Mouse (Mus musculus): ENCODE data around the gene Hfe. TPM values are rescaled to one million over a fixed set of nuclear protein-coding genes. Genes with fewer than 3 reads are reported as not detected.
"Not testable (repeated sequence)": the region's sequence is repeated elsewhere in the genome, so short reads cannot be mapped to it uniquely, and the experiment has no call there.

Hfe gene
- polyA plus RNA-seq, 1 experiment from 2014 or later, result 7.0 TPM

GRCm38 (mm10) chr13:23684295-23684945 is 26.2 kb downstream of the Hfe start:
- DNase-seq (ENCODE audit: low spot score), result peak; percentile 88
- H3K36me3 ChIP-seq (replicated peaks; ENCODE audit: control insufficient read depth, insufficient read depth); H3K27me3 ChIP-seq (ENCODE audit: control insufficient read depth, insufficient read depth, low read length); H3K9me3 ChIP-seq (ENCODE audit: control insufficient read depth, low read length): not testable (repeated sequence)
- peak overlapping the region; percentile 60 for H3K9ac ChIP-seq
- peak overlapping the region; percentile 72 for H3K4me2 ChIP-seq (replicated peaks)
- peak; percentile 1 for ATAC-seq (ENCODE audit: low FRiP score)
- peak overlapping the region; percentile 91 for H3K27ac ChIP-seq
- H3K4me3 ChIP-seq (replicated peaks; ENCODE audit: low read length), result peak overlapping the region; percentile 43
- peaks cover 18% of the 10 kb centered on the region for H3K4me1 ChIP-seq (replicated peaks; ENCODE audit: control insufficient read depth, insufficient read depth, low read length)
- under 1% methylated on average over 12 of the region's 37 CpGs for WGBS

DNA sequence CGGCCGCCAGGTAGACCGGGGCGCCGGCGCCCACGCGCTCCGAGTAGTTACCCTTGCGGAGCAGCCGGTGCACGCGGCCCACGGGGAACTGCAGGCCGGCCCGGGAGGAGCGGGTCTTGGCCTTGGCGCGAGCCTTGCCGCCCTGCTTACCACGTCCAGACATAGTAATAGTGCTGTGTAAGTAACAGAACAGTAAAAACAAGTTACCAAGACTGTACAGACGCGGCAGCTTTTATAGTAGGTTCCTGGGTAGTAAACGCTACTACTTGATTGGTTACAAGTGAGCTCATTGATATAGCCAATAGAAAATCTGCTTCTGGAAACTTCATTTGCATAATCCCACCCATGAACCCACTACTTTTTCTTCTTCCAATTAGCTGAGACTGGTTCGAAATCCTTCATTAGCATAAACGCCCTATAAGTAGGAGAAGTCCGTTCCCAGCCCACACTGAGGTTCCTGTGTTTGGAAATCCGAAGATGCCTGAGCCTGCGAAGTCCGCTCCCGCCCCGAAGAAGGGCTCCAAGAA is 26.8 kb downstream of the Hfe start, which contains the start of the genes Hist1h2ac and Hist1h2bc:
Gene Hist1h2ac, minus strand, starts transcription at position 194 of the 527 bp plus-strand sequence.
Gene Hist1h2bc, plus strand, starts transcription at position 445 of the 527 bp plus-strand sequence.
- DNase-seq (ENCODE audit: low spot score), result peak; percentile 95
- no peaks in the 10 kb centered on the region for H3K36me3 ChIP-seq (replicated peaks; ENCODE audit: control insufficient read depth, insufficient read depth)
- peak within 1 kb of the TSS; percentile 43 for H3K4me3 ChIP-seq (replicated peaks; ENCODE audit: low read length)
- no peaks in the 10 kb centered on the region for H3K27me3 ChIP-seq (ENCODE audit: control insufficient read depth, insufficient read depth, low read length)
- WGBS, result 1% methylated on average over 30 of the region's 32 CpGs
- ATAC-seq (ENCODE audit: low FRiP score), result peak; percentile 99
- H3K4me1 ChIP-seq (replicated peaks; ENCODE audit: control insufficient read depth, insufficient read depth, low read length), result peaks cover 18% of the 10 kb centered on the region
- no peaks in the 10 kb centered on the region for H3K9me3 ChIP-seq (ENCODE audit: control insufficient read depth, low read length)
- peak within 1 kb of the TSS; percentile 60 for H3K9ac ChIP-seq
- peak within 1 kb of the TSS; percentile 91 for H3K27ac ChIP-seq
- H3K4me2 ChIP-seq (replicated peaks), result peak within 1 kb of the TSS; percentile 72

GRCm38 (mm10) chr13:23682947-23683754 is 27.5 kb downstream of the Hfe start:
- not testable (repeated sequence) for H3K9me3 ChIP-seq (ENCODE audit: control insufficient read depth, low read length); H3K27me3 ChIP-seq (ENCODE audit: control insufficient read depth, insufficient read depth, low read length); H3K36me3 ChIP-seq (replicated peaks; ENCODE audit: control insufficient read depth, insufficient read depth); DNase-seq (ENCODE audit: low spot score)
- Histone ChIP-seq H3K9ac (peak overlapping the region; percentile 51), H3K4me3 (replicated peaks; ENCODE audit: low read length) (peak overlapping the region; percentile 43), H3K27ac (peak overlapping the region; percentile 91), H3K4me2 (replicated peaks) (peak overlapping the region; percentile 72), H3K4me1 (replicated peaks; ENCODE audit: control insufficient read depth, insufficient read depth, low read length) (peaks cover 18% of the 10 kb centered on the region)
- 15% methylated on average over 12 of the region's 30 CpGs for whole genome bisulfite sequencing
- peak; percentile 63; the same call in 1 of the 2 replicates for ATAC-seq (ENCODE audit: low FRiP score)

- Histone ChIP-seq H3K9ac (peak overlapping the region; percentile 51), H3K9me3 (ENCODE audit: control insufficient read depth, low read length) (no peaks in the 10 kb centered on the region), H3K4me3 (replicated peaks; ENCODE audit: low read length) (peak overlapping the region; percentile 43), H3K4me2 (replicated peaks) (peak overlapping the region; percentile 72), H3K27me3 (ENCODE audit: control insufficient read depth, insufficient read depth, low read length) (no peaks in the 10 kb centered on the region), H3K4me1 (replicated peaks; ENCODE audit: control insufficient read depth, insufficient read depth, low read length) (peaks cover 18% of the 10 kb centered on the region), H3K36me3 (replicated peaks; ENCODE audit: control insufficient read depth, insufficient read depth) (no peaks in the 10 kb centered on the region), H3K27ac (peak overlapping the region; percentile 91; the same call in 1 of the 2 replicates)
- no peak for ATAC-seq (ENCODE audit: low FRiP score)
- DNase-seq (ENCODE audit: low spot score), result no peak
- WGBS, result 71% methylated on average over 1 of the region's 1 CpGs
Measured at GRCm38 (mm10) chr13:23682623-23682946, 28.1 kb downstream of the Hfe start.

DNA sequence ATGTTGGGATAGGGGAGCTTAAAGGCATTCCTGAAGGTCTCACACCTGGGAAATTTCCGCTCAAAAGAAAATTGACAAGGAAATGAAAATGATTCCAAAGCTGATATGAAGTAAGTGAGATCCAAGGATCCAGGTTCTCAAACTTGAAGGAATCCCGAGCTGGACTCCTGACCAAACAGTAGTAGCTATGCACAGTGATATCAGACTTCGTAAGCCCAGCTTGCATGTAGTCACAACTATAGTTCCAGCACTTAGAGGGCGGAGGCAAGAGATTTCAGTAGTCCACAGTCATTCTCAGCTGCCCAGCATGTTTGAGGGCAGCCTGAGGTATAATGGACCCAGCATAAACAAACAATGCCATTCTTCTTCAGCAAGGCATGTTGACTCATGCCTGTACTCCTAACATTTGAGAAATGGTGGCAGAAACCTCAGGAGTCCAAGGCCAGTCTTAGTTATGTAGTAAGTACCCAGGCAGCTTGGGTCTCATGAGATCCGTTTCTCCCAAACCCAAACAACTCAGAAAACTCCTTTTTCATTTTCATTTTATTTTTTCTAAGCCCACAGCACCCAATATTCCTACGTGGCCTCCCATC is 28.6 kb downstream of the Hfe start:
- no peaks in the 10 kb centered on the region for H3K36me3 ChIP-seq (replicated peaks; ENCODE audit: control insufficient read depth, insufficient read depth)
- H3K27ac ChIP-seq, result no peak overlapping the region
- H3K4me1 ChIP-seq (replicated peaks; ENCODE audit: control insufficient read depth, insufficient read depth, low read length), result peaks cover 18% of the 10 kb centered on the region
- H3K9me3 ChIP-seq (ENCODE audit: control insufficient read depth, low read length), result no peaks in the 10 kb centered on the region
- H3K4me3 ChIP-seq (replicated peaks; ENCODE audit: low read length), result no peak overlapping the region
- ATAC-seq (ENCODE audit: low FRiP score), result no peak
- 87% methylated on average over 6 of the region's 6 CpGs for WGBS
- peak overlapping the region; percentile 51; the same call in 1 of the 2 replicates for H3K9ac ChIP-seq
- H3K4me2 ChIP-seq (replicated peaks), result no peak overlapping the region
- H3K27me3 ChIP-seq (ENCODE audit: control insufficient read depth, insufficient read depth, low read length), result no peaks in the 10 kb centered on the region
- DNase-seq (ENCODE audit: low spot score), result no peak

DNA sequence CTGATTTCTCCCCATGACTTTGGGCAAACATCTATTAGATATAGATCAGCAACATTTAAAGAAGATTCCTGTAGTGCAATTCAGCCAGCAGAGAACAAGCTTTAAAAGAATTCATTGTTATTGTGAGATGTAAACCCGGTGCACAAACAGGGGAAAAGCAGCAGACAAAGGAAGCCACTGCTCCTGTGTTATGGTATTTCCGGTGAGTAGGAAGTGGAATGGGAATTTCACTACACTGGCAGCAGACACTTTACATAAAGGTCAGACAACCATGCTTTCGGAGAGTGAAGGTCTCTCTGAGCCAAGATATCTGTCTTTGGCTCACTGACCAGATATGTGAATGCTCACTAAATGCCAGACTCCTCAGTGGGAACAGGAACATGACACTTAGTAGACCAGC is 48.1 kb downstream of the Hfe start:
- Histone ChIP-seq H3K9me3 (ENCODE audit: control insufficient read depth, low read length) (no peaks in the 10 kb centered on the region), H3K27ac (no peak overlapping the region), H3K4me1 (replicated peaks; ENCODE audit: control insufficient read depth, insufficient read depth, low read length) (no peaks in the 10 kb centered on the region), H3K36me3 (replicated peaks; ENCODE audit: control insufficient read depth, insufficient read depth) (no peaks in the 10 kb centered on the region), H3K4me2 (replicated peaks) (no peak overlapping the region), H3K27me3 (ENCODE audit: control insufficient read depth, insufficient read depth, low read length) (no peaks in the 10 kb centered on the region), H3K9ac (no peak overlapping the region), H3K4me3 (replicated peaks; ENCODE audit: low read length) (no peak overlapping the region)
- 70% methylated on average over 3 of the region's 3 CpGs for WGBS
- no peak for DNase-seq (ENCODE audit: low spot score)
- ATAC-seq (ENCODE audit: low FRiP score), result no peak

GRCm38 (mm10) chr13:23659636-23660366 is 50.9 kb downstream of the Hfe start:
- Histone ChIP-seq H3K9ac (no peak overlapping the region), H3K4me1 (replicated peaks; ENCODE audit: control insufficient read depth, insufficient read depth, low read length) (no peaks in the 10 kb centered on the region), H3K4me3 (replicated peaks; ENCODE audit: low read length) (no peak overlapping the region), H3K36me3 (replicated peaks; ENCODE audit: control insufficient read depth, insufficient read depth) (no peaks in the 10 kb centered on the region), H3K27ac (no peak overlapping the region), H3K9me3 (ENCODE audit: control insufficient read depth, low read length) (no peaks in the 10 kb centered on the region), H3K4me2 (replicated peaks) (no peak overlapping the region), H3K27me3 (ENCODE audit: control insufficient read depth, insufficient read depth, low read length) (no peaks in the 10 kb centered on the region)
- DNase-seq (ENCODE audit: low spot score) (no peak), ATAC-seq (ENCODE audit: low FRiP score) (no peak)
- 75% methylated on average over 6 of the region's 6 CpGs for WGBS

Data from hindbrain, embryonic 14.5 days (tissue).